Mouse (Mus musculus) kidney, postnatal 36 days (tissue): ENCODE measurements around the gene Sorbs2.
A peak's percentile ranks its signal among the peaks of the same experiment; 100 is the strongest.

Experiments
- DNase-seq, 2 experiments: peaks; one replicate each; pipeline ENCODE4 v3.0.0; 2021 to 2022; ENCODE audit warnings: mixed read lengths in 2 of 2

Sorbs2 gene

GRCm38 (mm10) chr8:45855118-45855517 is 347.5 kb downstream of the Sorbs2 start:
- DNase-seq: no peak

GRCm38 (mm10) chr8:45857734-45858133 is 350.1 kb downstream of the Sorbs2 start:
- no peak for DNase-seq

- DNase-seq: peak; percentile 19 to 27
These were observed 350.8 kb downstream of the Sorbs2 start for GRCm38 (mm10) chr8:45858391-45858790.

- peak in 1 of 2 experiments; percentile 9 for DNase-seq
These were observed 364.0 kb downstream of the Sorbs2 start for GRCm38 (mm10) chr8:45871587-45871986.

- no peak for DNase-seq
These were observed 364.5 kb downstream of the Sorbs2 start for GRCm38 (mm10) chr8:45872077-45872476.

GRCm38 (mm10) chr8:45874945-45875626 is 367.5 kb downstream of the Sorbs2 start:
- peak; percentile 90 to 91 for DNase-seq

- no peak for DNase-seq
These were observed 368.8 kb downstream of the Sorbs2 start for GRCm38 (mm10) chr8:45876397-45876796.
